Mouse (Mus musculus) myocyte (in vitro differentiated cells): ENCODE results near the gene Paqr6.

ENCODE experiments used
- CEBPB ChIP-seq: IDR thresholded peaks from 2 replicates; pipeline ENCODE4 v1.6.1; 2011; ENCODE audit warnings: mild to moderate bottlenecking, moderate library complexity; ENCODE audit not compliant: poor library complexity, insufficient read depth, severe bottlenecking
- E2F4 ChIP-seq: IDR thresholded peaks from one replicate; pipeline ENCODE4 v1.6.1; 2011; ENCODE audit warnings: mild to moderate bottlenecking, control low read depth, moderate library complexity; ENCODE audit not compliant: insufficient read depth
- MAX ChIP-seq: IDR thresholded peaks from one replicate; pipeline ENCODE4 v1.6.1; 2011; ENCODE audit warnings: low read depth, mild to moderate bottlenecking, control low read depth
- MYOD1 ChIP-seq, 3 experiments: IDR thresholded peaks; one replicate each; pipeline ENCODE4 v1.6.1; 2011; ENCODE audit warnings: control low read depth in 2 of 3, low read depth in 2 of 3, mild to moderate bottlenecking in 2 of 3, moderate library complexity in 1 of 3; ENCODE audit not compliant: insufficient read length in 2 of 3, control insufficient read depth in 1 of 3
- MYOG ChIP-seq, 3 experiments: IDR thresholded peaks; one replicate each; pipeline ENCODE4 v1.6.1; 2011; ENCODE audit warnings: control low read depth in 2 of 3, low read depth in 2 of 3, mild to moderate bottlenecking in 2 of 3; ENCODE audit not compliant: insufficient read length in 2 of 3, control insufficient read depth in 1 of 3, insufficient read depth in 1 of 3
- POLR2A ChIP-seq: IDR thresholded peaks from one replicate; pipeline ENCODE4 v1.6.1; 2011; ENCODE audit warnings: low read depth, mild to moderate bottlenecking, control low read depth, moderate library complexity; ENCODE audit not compliant: insufficient read length
- POLR2AphosphoS2 ChIP-seq: IDR thresholded peaks from one replicate; pipeline ENCODE4 v1.6.1; 2011; ENCODE audit warnings: low read depth, control low read depth; ENCODE audit not compliant: insufficient read length
- REST ChIP-seq: IDR thresholded peaks from one replicate; pipeline ENCODE4 v1.6.1; 2011; ENCODE audit warnings: mild to moderate bottlenecking, control low read depth, moderate library complexity; ENCODE audit not compliant: insufficient read depth, insufficient read length
- SRF ChIP-seq: IDR thresholded peaks from one replicate; pipeline ENCODE4 v1.6.1; 2011; ENCODE audit warnings: low read depth; ENCODE audit not compliant: control insufficient read depth, insufficient read length
- TCF12 ChIP-seq: IDR thresholded peaks from one replicate; pipeline ENCODE4 v1.6.1; 2011; ENCODE audit warnings: mild to moderate bottlenecking, control low read depth; ENCODE audit not compliant: poor library complexity, insufficient read depth, severe bottlenecking
- TCF3 ChIP-seq: IDR thresholded peaks from one replicate; pipeline ENCODE4 v1.6.1; 2011; ENCODE audit warnings: low read depth, control low read depth; ENCODE audit not compliant: insufficient read length
- USF1 ChIP-seq: IDR thresholded peaks from one replicate; pipeline ENCODE4 v1.6.1; 2011; ENCODE audit warnings: low read depth, mild to moderate bottlenecking, control low read depth, moderate library complexity

DNA sequence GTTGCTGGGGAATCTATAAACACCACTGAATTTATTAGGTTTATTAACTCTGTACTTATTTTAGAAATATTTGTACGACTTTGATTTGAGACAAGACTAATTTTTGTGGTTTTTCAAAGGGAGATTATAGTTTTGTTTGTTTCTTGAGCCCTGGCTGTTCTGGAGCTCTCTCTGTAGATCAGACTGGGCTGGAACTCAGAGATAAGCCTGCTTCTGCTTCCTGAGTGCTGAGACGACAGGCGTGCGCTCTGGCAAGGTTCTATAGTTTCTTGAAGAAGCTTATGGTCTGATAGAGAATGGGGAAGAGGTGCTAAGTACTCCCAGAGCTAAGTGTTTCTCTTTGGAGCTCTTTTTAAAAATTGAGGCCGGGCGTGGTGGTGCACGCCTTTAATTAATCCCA is 26.1 kb upstream of the Paqr6 start:
- TF ChIP-seq POLR2A (no peak), MYOG (IDR thresholded peaks at IDR 0.05; ENCODE audit: control insufficient read depth in 1 of 3, insufficient read depth in 1 of 3, insufficient read length in 2 of 3, low read depth in 2 of 3) (no peak), USF1 (no peak), MYOD1 (IDR thresholded peaks at IDR 0.05; ENCODE audit: control insufficient read depth in 1 of 3, insufficient read length in 2 of 3, low read depth in 2 of 3) (no peak), TCF12 (no peak), MAX (no peak), POLR2AphosphoS2 (no peak), E2F4 (no peak), TCF3 (no peak), SRF (no peak), REST (no peak), CEBPB (no peak)
